Mouse (Mus musculus): Measurements from ENCODE around the gene Rps6ka2. TPM values are rescaled to one million over a fixed set of nuclear protein-coding genes. Genes with fewer than 3 reads are reported as not detected.

Gene Rps6ka2
- total and polyA plus RNA-seq, 2 experiments from 2014 or later = 15.4 to 38.9 TPM

GRCm38 (mm10) chr17:7149328-7150195 lies 20.4 kb upstream of the Rps6ka2 start:
- H3K27ac ChIP-seq = no peak overlapping the region
- no peak overlapping the region for H3K9ac ChIP-seq (replicated peaks; ENCODE audit: low read length)
- H3K4me1 ChIP-seq (ENCODE audit: insufficient read depth, low read length) = no peaks in the 10 kb centered on the region
- 89% methylated on average over 11 of the region's 11 CpGs for WGBS
- no peaks in the 10 kb centered on the region for H3K9me3 ChIP-seq (ENCODE audit: low read length)
- H3K36me3 ChIP-seq (ENCODE audit: insufficient read depth, low read length) = no peaks in the 10 kb centered on the region
- no peak overlapping the region for H3K4me3 ChIP-seq (ENCODE audit: low read length)
- no peak for TF ChIP-seq CTCF (IDR thresholded peaks at IDR 0.05; ENCODE audit: low read depth)
- ATAC-seq = no peak
- no peak overlapping the region for H3K4me2 ChIP-seq (ENCODE audit: low read depth, low read length)
- no peak for DNase-seq (ENCODE audit: low spot score)
- no peaks in the 10 kb centered on the region for H3K27me3 ChIP-seq (ENCODE audit: insufficient read depth, low read length)

GRCm38 (mm10) chr17:7151446-7152100 lies 18.3 kb upstream of the Rps6ka2 start:
- ATAC-seq (peak; percentile 90), DNase-seq (ENCODE audit: low spot score) (peak; percentile 60)
- no peak overlapping the region for H3K4me2 ChIP-seq (ENCODE audit: low read depth, low read length)
- no peaks in the 10 kb centered on the region for H3K36me3 ChIP-seq (ENCODE audit: insufficient read depth, low read length)
- no peak overlapping the region for H3K4me3 ChIP-seq (ENCODE audit: low read length)
- H3K9me3 ChIP-seq (ENCODE audit: low read length) = no peaks in the 10 kb centered on the region
- no peaks in the 10 kb centered on the region for H3K27me3 ChIP-seq (ENCODE audit: insufficient read depth, low read length)
- peak overlapping the region; percentile 56; the same call in 1 of the 2 replicates for H3K27ac ChIP-seq
- no peaks in the 10 kb centered on the region; the same call in 1 of the 2 replicates for H3K4me1 ChIP-seq (ENCODE audit: insufficient read depth, low read length)
- H3K9ac ChIP-seq (replicated peaks; ENCODE audit: low read length) = no peak overlapping the region
- no peak for TF ChIP-seq CTCF (IDR thresholded peaks at IDR 0.05; ENCODE audit: low read depth)
- WGBS = 53% methylated on average over 6 of the region's 6 CpGs

- Histone ChIP-seq H3K27ac (no peak overlapping the region), H3K4me1 (ENCODE audit: insufficient read depth, low read length) (no peaks in the 10 kb centered on the region; the same call in 1 of the 2 replicates), H3K4me3 (ENCODE audit: low read length) (no peak overlapping the region), H3K4me2 (ENCODE audit: low read depth, low read length) (no peak overlapping the region), H3K27me3 (ENCODE audit: insufficient read depth, low read length) (no peaks in the 10 kb centered on the region), H3K9me3 (ENCODE audit: low read length) (no peaks in the 10 kb centered on the region), H3K36me3 (ENCODE audit: insufficient read depth, low read length) (no peaks in the 10 kb centered on the region), H3K9ac (replicated peaks; ENCODE audit: low read length) (no peak overlapping the region)
- no peak for TF ChIP-seq CTCF (IDR thresholded peaks at IDR 0.05; ENCODE audit: low read depth)
- DNase-seq (ENCODE audit: low spot score) = no peak
- no peak for ATAC-seq
- WGBS = 96% methylated on average over 7 of the region's 7 CpGs
These were observed 17.3 kb upstream of the Rps6ka2 start for GRCm38 (mm10) chr17:7152662-7153061.

- TF ChIP-seq CTCF (IDR thresholded peaks at IDR 0.05; ENCODE audit: low read depth) = no peak
- Histone ChIP-seq H3K36me3 (ENCODE audit: insufficient read depth, low read length) (no peaks in the 10 kb centered on the region), H3K4me1 (ENCODE audit: insufficient read depth, low read length) (no peaks in the 10 kb centered on the region), H3K4me2 (ENCODE audit: low read depth, low read length) (no peak overlapping the region), H3K4me3 (ENCODE audit: low read length) (no peak overlapping the region), H3K27ac (no peak overlapping the region), H3K9ac (replicated peaks; ENCODE audit: low read length) (no peak overlapping the region), H3K27me3 (ENCODE audit: insufficient read depth, low read length) (no peaks in the 10 kb centered on the region), H3K9me3 (ENCODE audit: low read length) (no peaks in the 10 kb centered on the region)
- DNase-seq (ENCODE audit: low spot score) = no peak
- no peak for ATAC-seq
- WGBS = 86% methylated on average over 3 of the region's 3 CpGs
These were observed 6.0 kb upstream of the Rps6ka2 start for GRCm38 (mm10) chr17:7163955-7164354.

- no peaks in the 10 kb centered on the region for H3K27me3 ChIP-seq (ENCODE audit: insufficient read depth, low read length)
- 96% methylated on average over 7 of the region's 7 CpGs for WGBS
- H3K9ac ChIP-seq (replicated peaks; ENCODE audit: low read length) = no peak overlapping the region
- TF ChIP-seq CTCF (IDR thresholded peaks at IDR 0.05; ENCODE audit: low read depth) = no peak
- H3K4me1 ChIP-seq (ENCODE audit: insufficient read depth, low read length) = 0 out of 2 replicates have a peak, but pooled peaks cover under 1% of the 10 kb centered on the region
- H3K4me2 ChIP-seq (ENCODE audit: low read depth, low read length) = no peak overlapping the region
- H3K27ac ChIP-seq = no peak overlapping the region
- H3K9me3 ChIP-seq (ENCODE audit: low read length) = no peaks in the 10 kb centered on the region
- no peaks in the 10 kb centered on the region for H3K36me3 ChIP-seq (ENCODE audit: insufficient read depth, low read length)
- DNase-seq (ENCODE audit: low spot score) (no peak), ATAC-seq (no peak)
- H3K4me3 ChIP-seq (ENCODE audit: low read length) = no peak overlapping the region
These were observed 4.4 kb upstream of the Rps6ka2 start for GRCm38 (mm10) chr17:7165524-7165923.

GRCm38 (mm10) chr17:7168961-7169626 lies 821 bp upstream of the Rps6ka2 start:
- DNase-seq (ENCODE audit: low spot score) = peak; percentile 71
- peak overlapping the region; percentile 95 for H3K4me2 ChIP-seq (ENCODE audit: low read depth, low read length)
- H3K9ac ChIP-seq (replicated peaks; ENCODE audit: low read length) = 0 out of 2 replicates have a peak overlapping the region, but pooled peaks have one; percentile 31
- H3K9me3 ChIP-seq (ENCODE audit: low read length) = no peaks in the 10 kb centered on the region
- H3K4me1 ChIP-seq (ENCODE audit: insufficient read depth, low read length) = peaks cover 11% of the 10 kb centered on the region
- no peaks in the 10 kb centered on the region for H3K36me3 ChIP-seq (ENCODE audit: insufficient read depth, low read length)
- no peaks in the 10 kb centered on the region for H3K27me3 ChIP-seq (ENCODE audit: insufficient read depth, low read length)
- peak overlapping the region; percentile 86 for H3K4me3 ChIP-seq (ENCODE audit: low read length)
- peak overlapping the region; percentile 79 for H3K27ac ChIP-seq
- peak; percentile 57 for ATAC-seq
- 12% methylated on average over 15 of the region's 15 CpGs for WGBS
- TF ChIP-seq CTCF (IDR thresholded peaks at IDR 0.05; ENCODE audit: low read depth) = no peak
